Mouse (Mus musculus): ENCODE measurements around the gene Dnm1l. TPM values are rescaled to one million over a fixed set of nuclear protein-coding genes. Genes with fewer than 3 reads are reported as not detected.

The Dnm1l gene
- polyA plus RNA-seq, 1 experiment: 13.3 TPM

DNA sequence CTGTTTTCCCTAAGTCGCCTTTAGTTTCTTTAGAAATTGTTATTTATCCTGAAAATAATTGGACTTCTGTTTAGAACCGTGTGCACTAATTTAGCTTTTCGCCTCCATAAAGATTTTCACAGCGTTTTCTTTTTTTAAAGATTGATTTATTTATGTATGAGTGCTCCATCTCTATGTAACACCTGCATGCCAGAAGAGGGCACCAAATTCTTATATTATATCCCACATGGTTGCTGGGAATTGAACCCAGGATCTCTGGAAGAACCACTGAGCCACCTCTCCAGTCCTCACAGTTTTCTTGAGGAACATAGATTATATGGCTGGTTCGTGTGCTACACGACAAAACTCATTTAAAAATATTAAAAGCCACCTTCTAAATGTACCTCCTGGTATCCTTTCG lies 54.9 kb downstream of the Dnm1l start:
- Histone ChIP-seq H3K4me3 (ENCODE audit: control insufficient read depth, insufficient read depth, low read length) (no peak overlapping the region), H3K27ac (ENCODE audit: control insufficient read depth, insufficient read depth, low read length) (no peak overlapping the region), H3K27me3 (ENCODE audit: control insufficient read depth, insufficient read depth, low read length) (no peaks in the 10 kb centered on the region), H3K4me1 (replicated peaks; ENCODE audit: control insufficient read depth, insufficient read depth, low read length) (peaks cover 3% of the 10 kb centered on the region; the same call in 1 of the 2 replicates), H3K36me3 (ENCODE audit: control insufficient read depth, insufficient read depth, low read length) (peaks cover 6% of the 10 kb centered on the region)
- DNase-seq: no peak
- TF ChIP-seq POLR2A (IDR thresholded peaks at IDR 0.05; ENCODE audit: control insufficient read depth, extremely low read depth, insufficient read depth, low read length, poor library complexity) (no peak), CTCF (IDR thresholded peaks at IDR 0.05; ENCODE audit: borderline replicate concordance, control insufficient read depth, extremely low read depth, insufficient read depth, low read length, poor library complexity) (no peak)
- WGBS: 25% methylated on average over 7 of the region's 7 CpGs

GRCm38 (mm10) chr16:16303138-16303827 lies 55.5 kb downstream of the Dnm1l start:
- TF ChIP-seq POLR2A (IDR thresholded peaks at IDR 0.05; ENCODE audit: control insufficient read depth, extremely low read depth, insufficient read depth, low read length, poor library complexity): no peak
- no peak for TF ChIP-seq CTCF (IDR thresholded peaks at IDR 0.05; ENCODE audit: borderline replicate concordance, control insufficient read depth, extremely low read depth, insufficient read depth, low read length, poor library complexity)
- WGBS: under 1% methylated on average over 61 of the region's 61 CpGs
- H3K27ac ChIP-seq (ENCODE audit: control insufficient read depth, insufficient read depth, low read length): no peak overlapping the region
- peaks cover 3% of the 10 kb centered on the region; the same call in 1 of the 2 replicates for H3K4me1 ChIP-seq (replicated peaks; ENCODE audit: control insufficient read depth, insufficient read depth, low read length)
- peak overlapping the region; percentile 70 for H3K4me3 ChIP-seq (ENCODE audit: control insufficient read depth, insufficient read depth, low read length)
- H3K36me3 ChIP-seq (ENCODE audit: control insufficient read depth, insufficient read depth, low read length): peaks cover 5% of the 10 kb centered on the region
- H3K27me3 ChIP-seq (ENCODE audit: control insufficient read depth, insufficient read depth, low read length): no peaks in the 10 kb centered on the region
- peak; percentile 40 for DNase-seq

DNA sequence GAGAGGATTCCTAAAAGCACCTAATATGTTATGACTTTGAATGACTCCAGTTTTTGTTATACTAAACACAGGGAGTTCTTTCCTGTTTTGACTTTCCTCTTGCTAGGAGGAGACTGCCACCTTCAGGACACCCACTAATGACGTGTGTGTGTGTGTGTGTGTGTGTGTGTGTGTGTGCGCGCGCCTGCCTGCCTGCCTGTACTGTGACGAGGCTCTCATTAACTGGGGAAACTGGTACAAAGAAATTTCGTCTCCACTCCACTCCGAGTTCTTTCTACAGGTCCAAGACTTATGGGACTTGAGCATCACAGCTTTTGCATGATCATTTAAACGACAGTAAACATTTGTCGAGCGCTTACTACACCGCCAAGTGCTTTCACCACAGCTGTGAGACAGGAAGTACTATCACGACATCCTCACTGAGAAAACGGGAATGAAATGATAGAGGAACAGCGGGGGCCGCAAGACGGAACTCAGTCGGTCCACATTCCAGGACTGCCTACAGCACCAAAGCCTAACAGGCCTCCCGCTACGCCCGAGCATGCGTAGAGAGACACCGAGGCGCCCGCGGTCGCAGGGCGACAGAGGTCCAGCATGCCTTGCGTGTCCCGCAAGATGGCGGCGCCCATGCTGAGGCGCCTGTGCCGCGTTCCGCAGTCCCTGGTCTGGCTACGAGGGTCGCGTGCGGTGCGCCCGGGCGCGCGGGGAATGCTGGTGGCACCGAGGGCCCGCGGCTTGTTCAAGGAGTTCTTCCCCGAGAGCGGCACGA lies 56.2 kb downstream of the Dnm1l start, which contains the start of gene Yars2:
Gene Yars2 (plus strand): TSS at position 597 of the 769 bp plus-strand sequence.
- H3K4me3 ChIP-seq (ENCODE audit: control insufficient read depth, insufficient read depth, low read length): peak within 1 kb of the TSS; percentile 70
- DNase-seq: peak; percentile 86
- peaks cover 5% of the 10 kb centered on the region for H3K36me3 ChIP-seq (ENCODE audit: control insufficient read depth, insufficient read depth, low read length)
- peak; percentile 33; the same call in 1 of the 2 replicates for TF ChIP-seq CTCF (IDR thresholded peaks at IDR 0.05; ENCODE audit: borderline replicate concordance, control insufficient read depth, extremely low read depth, insufficient read depth, low read length, poor library complexity)
- TF ChIP-seq POLR2A (IDR thresholded peaks at IDR 0.05; ENCODE audit: control insufficient read depth, extremely low read depth, insufficient read depth, low read length, poor library complexity): peak; percentile 86
- peaks cover 3% of the 10 kb centered on the region; the same call in 1 of the 2 replicates for H3K4me1 ChIP-seq (replicated peaks; ENCODE audit: control insufficient read depth, insufficient read depth, low read length)
- H3K27ac ChIP-seq (ENCODE audit: control insufficient read depth, insufficient read depth, low read length): peak within 1 kb of the TSS; percentile 48
- no peaks in the 10 kb centered on the region for H3K27me3 ChIP-seq (ENCODE audit: control insufficient read depth, insufficient read depth, low read length)
- under 1% methylated on average over 50 of the region's 50 CpGs for WGBS

DNA sequence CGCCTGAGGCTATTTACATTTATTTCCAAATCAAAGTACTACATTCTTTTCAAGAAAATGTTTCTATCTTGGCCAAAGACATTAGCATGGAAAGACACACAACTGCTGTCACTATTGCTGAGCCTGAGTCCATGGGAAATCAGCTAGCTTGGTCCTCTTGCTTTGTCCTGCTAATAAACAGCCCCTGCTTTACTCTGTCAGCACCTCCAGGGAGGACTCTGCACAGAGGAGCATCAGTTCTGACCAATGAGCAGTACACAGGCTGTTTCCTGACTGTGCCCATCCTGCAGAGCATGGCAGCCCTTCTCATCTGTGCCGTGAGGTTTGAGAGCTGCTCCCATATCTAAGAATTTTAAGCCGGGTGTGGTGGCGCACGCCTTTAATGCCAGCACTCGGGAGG lies 85.0 kb downstream of the Dnm1l start:
- no peaks in the 10 kb centered on the region for H3K27me3 ChIP-seq (ENCODE audit: control insufficient read depth, insufficient read depth, low read length)
- DNase-seq: no peak
- H3K4me3 ChIP-seq (ENCODE audit: control insufficient read depth, insufficient read depth, low read length): no peak overlapping the region
- no peak for TF ChIP-seq CTCF (IDR thresholded peaks at IDR 0.05; ENCODE audit: borderline replicate concordance, control insufficient read depth, extremely low read depth, insufficient read depth, low read length, poor library complexity)
- TF ChIP-seq POLR2A (IDR thresholded peaks at IDR 0.05; ENCODE audit: control insufficient read depth, extremely low read depth, insufficient read depth, low read length, poor library complexity): no peak
- no peak overlapping the region for H3K27ac ChIP-seq (ENCODE audit: control insufficient read depth, insufficient read depth, low read length)
- WGBS: 92% methylated on average over 6 of the region's 6 CpGs
- no peaks in the 10 kb centered on the region for H3K36me3 ChIP-seq (ENCODE audit: control insufficient read depth, insufficient read depth, low read length)
- H3K4me1 ChIP-seq (replicated peaks; ENCODE audit: control insufficient read depth, insufficient read depth, low read length): no peaks in the 10 kb centered on the region

GRCm38 (mm10) chr16:16272978-16273377 lies 85.8 kb downstream of the Dnm1l start:
- Histone ChIP-seq H3K27ac (ENCODE audit: control insufficient read depth, insufficient read depth, low read length) (no peak overlapping the region), H3K27me3 (ENCODE audit: control insufficient read depth, insufficient read depth, low read length) (no peaks in the 10 kb centered on the region), H3K4me1 (replicated peaks; ENCODE audit: control insufficient read depth, insufficient read depth, low read length) (no peaks in the 10 kb centered on the region), H3K4me3 (ENCODE audit: control insufficient read depth, insufficient read depth, low read length) (no peak overlapping the region), H3K36me3 (ENCODE audit: control insufficient read depth, insufficient read depth, low read length) (no peaks in the 10 kb centered on the region)
- TF ChIP-seq CTCF (IDR thresholded peaks at IDR 0.05; ENCODE audit: borderline replicate concordance, control insufficient read depth, extremely low read depth, insufficient read depth, low read length, poor library complexity) (no peak), POLR2A (IDR thresholded peaks at IDR 0.05; ENCODE audit: control insufficient read depth, extremely low read depth, insufficient read depth, low read length, poor library complexity) (no peak)
- DNase-seq: no peak
- 64% methylated on average over 3 of the region's 3 CpGs for WGBS

- TF ChIP-seq CTCF (IDR thresholded peaks at IDR 0.05; ENCODE audit: borderline replicate concordance, control insufficient read depth, extremely low read depth, insufficient read depth, low read length, poor library complexity) (no peak), POLR2A (IDR thresholded peaks at IDR 0.05; ENCODE audit: control insufficient read depth, extremely low read depth, insufficient read depth, low read length, poor library complexity) (no peak)
- Histone ChIP-seq H3K4me3 (ENCODE audit: control insufficient read depth, insufficient read depth, low read length) (no peak overlapping the region), H3K36me3 (ENCODE audit: control insufficient read depth, insufficient read depth, low read length) (no peaks in the 10 kb centered on the region), H3K27ac (ENCODE audit: control insufficient read depth, insufficient read depth, low read length) (no peak overlapping the region), H3K4me1 (replicated peaks; ENCODE audit: control insufficient read depth, insufficient read depth, low read length) (no peaks in the 10 kb centered on the region), H3K27me3 (ENCODE audit: control insufficient read depth, insufficient read depth, low read length) (no peaks in the 10 kb centered on the region)
- no peak for DNase-seq
- WGBS: 98% methylated on average over 3 of the region's 3 CpGs
Measured at GRCm38 (mm10) chr16:16262436-16262835, 96.3 kb downstream of the Dnm1l start.

Other genes with a start within 250 kb of the Dnm1l start
- 1.2 and 4.5 TPM in 2 replicates for gene Pkp2, start 145.6 kb downstream of the Dnm1l start, polyA plus RNA-seq (2012; rRNA removed)
- 33.8 and 41.6 TPM in 2 replicates for gene Yars2, start 56.0 kb downstream of the Dnm1l start, polyA plus RNA-seq (2012; rRNA removed)
- gene Fgd4, start 241.6 kb upstream of the Dnm1l start, polyA plus RNA-seq (2012; rRNA removed): 0.64 and 0.98 TPM in 2 replicates

All from thymus, adult 2 months (tissue).